Comparison of ENCODE assay signal across 16 mouse cellular contexts in genomic region chr4:45769791-45770637, GRCm38 (mm10). TPM values are rescaled to one million over a fixed set of nuclear protein-coding genes. Genes with fewer than 3 reads are reported as not detected.
DNase-seq lines count a peak whose midpoint lies in the region; ATAC-seq and TF ChIP-seq lines count a peak whose summit lies in the region.
"Had no signal": no experiment of that assay in that cellular context is flagged by ENCODE, and none has a peak within 500 bp of the region (broad histone marks: within the 10 kb centered on the region; RNA-seq: fewer than 3 reads in every experiment).

No protein-coding gene starts in this region.

- intact Hi-C loops in left cerebral cortex, adult 2 months (cut with DNase I) = loop anchor here (5.0 kb wide), 1 partner anchor 238 kb away; the partner anchor contains the start of gene Shb

- 0 out of 2 replicates have a peak overlapping the region, but pooled peaks have one; percentile 13 for H3K4me3 ChIP-seq in heart, embryonic 10.5 days
- H3K4me3 ChIP-seq in forebrain, embryonic 10.5 days = peak overlapping the region; percentile 14; the same call in 1 of the 2 replicates
- no peak overlapping the region for H3K4me3 ChIP-seq in midbrain, embryonic 12.5 days
- H3K4me3 ChIP-seq in left cerebral cortex, adult 2 months = no peak overlapping the region
- H3K4me3 ChIP-seq: liver, embryonic 13.5 days had no signal

- peak overlapping the region; percentile 25 for H3K4me2 ChIP-seq in midbrain, embryonic 12.5 days (replicated peaks)
- H3K4me2 ChIP-seq: heart, embryonic 11.5 days; liver, embryonic 13.5 days had no signal

- peak overlapping the region; percentile 81 for H3K27ac ChIP-seq in heart, embryonic 10.5 days
- H3K27ac ChIP-seq in forebrain, embryonic 10.5 days = peak overlapping the region; percentile 67
- H3K27ac ChIP-seq in midbrain, embryonic 12.5 days (replicated peaks) = peak overlapping the region; percentile 63
- no peak overlapping the region for H3K27ac ChIP-seq in left cerebral cortex, adult 2 months
- H3K27ac ChIP-seq: liver, embryonic 13.5 days; macrophage had no signal

- peaks cover 70% of the 10 kb centered on the region for H3K4me1 ChIP-seq in heart, embryonic 10.5 days
- H3K4me1 ChIP-seq in forebrain, embryonic 10.5 days = peaks cover 73% of the 10 kb centered on the region
- peaks cover 67% of the 10 kb centered on the region for H3K4me1 ChIP-seq in midbrain, embryonic 12.5 days

- no peak for TF ChIP-seq CTCF in left cerebral cortex, adult 2 months (IDR thresholded peaks at IDR 0.05)

- WGBS in heart, embryonic 10.5 days = 6% methylated on average over 10 of the region's 10 CpGs
- 4% methylated on average over 10 of the region's 10 CpGs for WGBS in forebrain, embryonic 10.5 days
- 6% methylated on average over 10 of the region's 10 CpGs for WGBS in midbrain, embryonic 12.5 days

- no peaks in the 10 kb centered on the region for H3K36me3 ChIP-seq in heart, embryonic 10.5 days
- no peaks in the 10 kb centered on the region for H3K36me3 ChIP-seq in forebrain, embryonic 10.5 days (replicated peaks)
- no peaks in the 10 kb centered on the region for H3K36me3 ChIP-seq in midbrain, embryonic 12.5 days
- H3K36me3 ChIP-seq: liver, embryonic 13.5 days had no signal

- no peak for ATAC-seq in midbrain, embryonic 12.5 days (ENCODE audit: low FRiP score, low read depth)

- H3K9ac ChIP-seq in midbrain, embryonic 12.5 days (replicated peaks) = no peak overlapping the region; the same call in 1 of the 2 replicates
- H3K9ac ChIP-seq: liver, embryonic 13.5 days had no signal

- H3K27me3 ChIP-seq in heart, embryonic 10.5 days (ENCODE audit: insufficient read depth, poor library complexity, severe bottlenecking) = peaks cover 35% of the 10 kb centered on the region
- peaks cover 76% of the 10 kb centered on the region for H3K27me3 ChIP-seq in forebrain, embryonic 10.5 days (ENCODE audit: poor library complexity, severe bottlenecking)
- H3K27me3 ChIP-seq in midbrain, embryonic 12.5 days = peaks cover 82% of the 10 kb centered on the region

- H3K9me3 ChIP-seq in heart, embryonic 10.5 days = no peaks in the 10 kb centered on the region
- H3K9me3 ChIP-seq in forebrain, embryonic 10.5 days = no peaks in the 10 kb centered on the region
- H3K9me3 ChIP-seq in midbrain, embryonic 12.5 days = no peaks in the 10 kb centered on the region
- H3K9me3 ChIP-seq: liver, embryonic 13.5 days had no signal

- DNase-seq in heart, embryonic 10.5 days (ENCODE audit: low spot score) = no peak
- no peak for DNase-seq in heart, adult 8-10 months (ENCODE audit: low spot score)
- DNase-seq in ES-CJ7 (ENCODE audit: low read depth, low spot score) = peak; percentile 59
- DNase-seq in forebrain, embryonic 10.5 days (ENCODE audit: extremely low spot score, low spot score) = no peak
- DNase-seq in yolk sac, embryonic 10.5 days (ENCODE audit: low spot score) = no peak
- DNase-seq in left cerebral cortex, adult 2 months (ENCODE audit: extremely low spot score in 1 of 2, low spot score in 2 of 2) = no peak
- DNase-seq in lung, adult 18-20 months = no peak
- DNase-seq: B cell, adult 2 months; cerebellum, adult 8-10 months; kidney, postnatal 4 days; liver, embryonic 13.5 days; right cerebral cortex, postnatal 25 days had no signal

RNA-seq across cellular contexts. Expression of gene Aldh1b1, which starts 28.8 kb away (rescaled TPM):
- polyA plus RNA-seq in heart, embryonic 10.5 days (2016; fragmentation: Nextera tagmentation; extraction: Ambion mirVana) = 46.1 and 80.9 TPM in 2 replicates
- 10 to 100 TPM in 3 of 4 experiments, 1 to 10 TPM in 1; 9.3 to 14.5 (median 12.4) TPM for total RNA-seq in heart, adult 8-10 months (2022)
- polyA plus RNA-seq in forebrain, embryonic 10.5 days (2016; fragmentation: Nextera tagmentation; extraction: Ambion mirVana) = 3.6 and 4.3 TPM in 2 replicates
- 8.6 and 9.0 TPM in 2 replicates for polyA plus RNA-seq in midbrain, embryonic 12.5 days (2016; fragmentation: Nextera tagmentation; extraction: Ambion mirVana)
- 1 to 10 TPM; 4.9 to 5.2 TPM for total RNA-seq in left cerebral cortex, adult 2 months (2021)

RNA-seq across cellular contexts. Expression of gene Igfbpl1, which starts 56.7 kb away (rescaled TPM):
- polyA plus RNA-seq in heart, embryonic 10.5 days (2016; fragmentation: Nextera tagmentation; extraction: Ambion mirVana) = 7.4 and 15.7 TPM in 2 replicates
- under 1 TPM; 0.14 to 0.57 (median 0.39) TPM for total RNA-seq in heart, adult 8-10 months (2022)
- 16.7 and 18.7 TPM in 2 replicates for polyA plus RNA-seq in forebrain, embryonic 10.5 days (2016; fragmentation: Nextera tagmentation; extraction: Ambion mirVana)
- 63.3 and 69.5 TPM in 2 replicates for polyA plus RNA-seq in midbrain, embryonic 12.5 days (2016; fragmentation: Nextera tagmentation; extraction: Ambion mirVana)
- under 1 TPM; 0.18 to 0.89 TPM for total RNA-seq in left cerebral cortex, adult 2 months (2021)
- total RNA-seq: gastrocnemius, adult 18-20 months had no signal
- polyA plus RNA-seq: macrophage had no signal

Comparison
In these comparisons a context has a peak if more than half of its experiments do, and no peak if none do; other contexts are left out.
1. H3K4me3 ChIP-seq: peak in heart, embryonic 10.5 days (single experiment) and forebrain, embryonic 10.5 days (single experiment); none in midbrain, embryonic 12.5 days (single experiment) and left cerebral cortex, adult 2 months (single experiment).